Mouse (Mus musculus): Measurements from ENCODE around the gene Ppm1n. TPM values are rescaled to one million over a fixed set of nuclear protein-coding genes. Genes with fewer than 3 reads are reported as not detected.

The Ppm1n gene
- polyA plus RNA-seq, 1 experiment from 2014 or later: 0.05 TPM

DNA sequence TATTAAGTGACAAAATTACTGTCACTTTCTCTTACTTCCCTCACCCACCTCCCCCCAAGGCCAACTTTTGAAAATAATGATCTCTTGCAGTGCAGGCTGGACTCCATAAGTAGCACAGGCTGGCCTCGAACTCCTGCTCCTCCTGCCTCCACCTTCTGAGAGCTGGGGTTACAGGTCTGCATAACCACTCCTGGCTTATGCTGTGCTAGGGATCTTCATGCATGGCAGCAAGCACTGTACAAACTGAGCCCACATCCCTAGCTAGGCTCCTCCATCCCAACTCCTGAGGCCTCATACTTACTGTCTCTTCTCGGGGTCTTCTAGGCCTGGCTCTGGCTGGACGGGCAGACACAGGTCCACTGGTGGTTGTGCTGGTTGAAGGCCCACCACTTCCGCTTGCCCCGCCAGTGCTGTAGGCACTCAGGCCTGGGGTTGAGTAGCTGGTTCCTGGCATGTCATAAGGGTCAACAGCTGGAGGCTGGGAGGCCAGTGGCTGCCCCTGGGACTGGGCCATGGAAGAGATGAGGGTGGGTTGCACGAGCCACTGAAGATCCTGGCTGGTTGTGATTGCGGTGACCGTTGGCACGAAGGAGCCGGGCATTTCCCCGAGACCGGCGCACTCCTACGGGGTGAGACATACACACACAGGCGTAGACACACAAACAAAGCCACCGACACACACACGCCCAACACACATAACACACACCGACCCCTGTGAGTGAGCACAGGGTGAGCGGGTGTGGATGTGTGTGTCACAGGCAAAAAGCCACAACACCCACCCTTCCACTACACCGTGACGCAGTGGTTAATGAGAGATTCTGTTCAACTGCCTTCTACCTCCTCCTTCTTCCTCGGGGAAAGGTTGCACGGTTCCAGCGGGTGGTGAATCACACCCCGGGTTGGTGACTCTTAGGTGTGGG is 27.2 kb upstream of the Ppm1n start:
- 62% methylated on average over 25 of the region's 25 CpGs for WGBS (ENCODE audit: insufficient replicate concordance)
- peaks cover 92% of the 10 kb centered on the region for H3K27me3 ChIP-seq
- no peak overlapping the region for H3K27ac ChIP-seq (replicated peaks)
- H3K9me3 ChIP-seq (replicated peaks): no peaks in the 10 kb centered on the region
- H3K4me1 ChIP-seq (replicated peaks): peaks cover 43% of the 10 kb centered on the region
- no peaks in the 10 kb centered on the region for H3K36me3 ChIP-seq (replicated peaks)
- no peak overlapping the region for H3K4me3 ChIP-seq (replicated peaks)
- H3K4me2 ChIP-seq: no peak overlapping the region
- ATAC-seq (ENCODE audit: insufficient read depth): no peak
- H3K9ac ChIP-seq: no peak overlapping the region

DNA sequence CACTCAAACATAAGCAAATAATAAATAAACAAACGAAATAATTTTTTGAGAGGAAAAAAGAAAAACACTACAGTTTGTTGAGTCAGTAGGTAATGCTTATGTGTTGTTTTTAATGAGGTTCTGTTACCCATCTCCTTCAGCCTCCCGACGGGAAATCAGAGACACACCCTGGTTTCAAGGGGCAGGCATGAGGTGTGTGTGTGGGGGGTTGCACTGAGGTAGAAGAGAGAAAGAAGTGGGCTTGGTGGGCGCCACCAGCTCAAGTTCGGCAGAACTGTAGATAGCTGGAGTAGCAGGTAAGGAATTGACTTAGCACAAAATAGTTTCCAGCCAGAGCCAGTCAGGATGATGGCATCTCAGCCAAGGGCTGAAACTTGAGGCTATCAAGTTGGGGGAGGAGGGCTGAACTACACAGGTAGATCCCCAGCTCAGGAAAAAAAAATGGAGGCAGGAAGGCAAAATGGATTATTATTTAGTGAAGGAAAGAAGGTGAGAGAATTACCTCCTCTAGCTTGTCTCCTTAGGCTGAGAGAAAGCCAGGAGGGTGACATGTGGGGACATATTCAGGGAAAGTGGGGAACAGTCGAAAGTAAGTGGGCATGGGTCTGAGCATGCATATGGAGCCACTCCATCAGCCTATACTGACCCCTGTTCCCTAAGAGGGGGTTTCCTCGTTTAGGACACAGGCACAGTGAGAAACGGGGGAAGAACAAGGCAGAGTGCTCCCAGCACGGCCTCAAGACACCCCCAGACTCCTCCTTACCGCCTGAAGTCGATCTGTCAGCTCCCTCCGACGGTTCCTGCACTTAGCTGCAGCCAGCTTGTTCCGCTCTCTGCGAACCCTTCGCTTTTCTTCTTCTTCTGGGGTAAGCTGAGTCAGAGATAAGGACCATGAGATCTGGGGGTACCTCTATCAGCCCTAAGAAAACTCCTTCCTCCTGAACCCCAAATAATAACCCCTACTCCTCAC is 26.2 kb upstream of the Ppm1n start:
- 38% methylated on average over 16 of the region's 16 CpGs for WGBS (ENCODE audit: insufficient replicate concordance)
- Histone ChIP-seq H3K4me2 (no peak overlapping the region), H3K27me3 (peaks cover 92% of the 10 kb centered on the region)

DNA sequence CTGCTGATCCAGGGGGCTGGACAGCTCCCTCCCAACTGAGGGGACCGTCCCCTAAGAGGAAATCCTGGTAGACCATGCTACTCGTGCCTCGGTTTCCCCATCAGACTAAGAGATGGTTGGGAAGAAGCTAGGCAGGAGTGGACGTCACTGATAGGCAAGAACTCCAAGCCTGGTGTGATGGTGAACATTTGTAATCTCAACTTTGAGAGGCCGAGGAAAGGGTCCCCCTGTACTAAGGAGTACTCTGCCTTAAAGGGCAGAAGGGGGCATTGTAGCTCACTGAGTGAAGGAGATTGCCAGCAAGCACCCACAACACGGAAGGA is 25.5 kb upstream of the Ppm1n start:
- Histone ChIP-seq H3K4me2 (no peak overlapping the region), H3K9ac (no peak overlapping the region), H3K27me3 (peaks cover 85% of the 10 kb centered on the region), H3K36me3 (replicated peaks) (no peaks in the 10 kb centered on the region), H3K4me3 (replicated peaks) (no peak overlapping the region), H3K27ac (replicated peaks) (no peak overlapping the region), H3K4me1 (replicated peaks) (peaks cover 51% of the 10 kb centered on the region), H3K9me3 (replicated peaks) (no peaks in the 10 kb centered on the region)
- no peak for ATAC-seq (ENCODE audit: insufficient read depth)
- 3% methylated on average over 6 of the region's 6 CpGs for WGBS (ENCODE audit: insufficient replicate concordance)

More for the DNA sequence above, 26.2 kb upstream of the Ppm1n start:
- Histone ChIP-seq H3K27ac (replicated peaks) (no peak overlapping the region), H3K9me3 (replicated peaks) (no peaks in the 10 kb centered on the region), H3K9ac (no peak overlapping the region), H3K4me1 (replicated peaks) (peaks cover 52% of the 10 kb centered on the region), H3K4me3 (replicated peaks) (no peak overlapping the region), H3K36me3 (replicated peaks) (no peaks in the 10 kb centered on the region)
- no peak for ATAC-seq (ENCODE audit: insufficient read depth)

DNA sequence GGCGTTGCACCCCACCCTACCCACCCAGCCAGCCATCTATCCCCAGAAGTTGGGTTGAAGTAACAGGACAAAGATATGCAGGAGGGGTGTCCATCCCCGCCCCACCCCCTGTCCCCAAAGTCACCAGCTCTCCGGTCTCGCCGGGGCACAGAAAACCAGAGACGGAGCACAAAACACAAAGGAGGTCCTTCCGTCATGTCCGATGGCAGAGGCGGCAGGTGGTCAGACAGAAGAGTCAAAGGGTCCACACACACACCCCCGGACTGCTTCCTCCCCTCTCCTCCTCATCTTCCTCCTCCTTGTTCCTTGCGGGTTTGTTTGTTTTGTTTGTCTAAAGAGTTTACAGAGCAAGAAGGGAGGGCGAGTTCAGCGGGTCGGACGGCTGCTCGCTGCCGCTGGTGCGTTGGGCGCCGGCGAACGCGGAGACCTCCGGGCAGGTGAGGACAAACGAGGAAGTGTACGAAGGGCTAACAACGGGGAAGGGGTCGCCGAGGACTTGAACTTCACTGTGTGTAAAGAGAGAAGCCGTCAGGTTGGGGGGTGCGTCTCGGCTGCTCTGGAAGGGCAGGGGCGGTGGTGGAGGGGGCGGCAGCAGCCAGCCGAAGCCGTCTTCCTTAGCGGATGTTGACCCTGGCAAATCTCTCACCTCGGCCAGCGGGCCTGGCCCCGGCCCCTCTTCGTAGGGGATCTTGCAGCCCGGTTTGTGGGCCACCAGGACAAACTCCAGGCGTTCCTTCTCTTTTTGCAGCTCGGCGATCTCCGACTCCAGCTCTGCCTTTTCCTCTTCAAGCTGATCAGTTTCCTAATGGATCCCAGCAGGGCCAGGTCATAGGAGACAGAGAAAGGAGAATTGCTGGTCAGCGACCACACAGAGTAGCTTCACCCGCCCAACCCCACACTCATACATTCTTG is 24.9 kb upstream of the Ppm1n start:
- Histone ChIP-seq H3K4me3 (replicated peaks) (peak overlapping the region; percentile 18), H3K9ac (no peak overlapping the region), H3K27ac (replicated peaks) (no peak overlapping the region), H3K36me3 (replicated peaks) (no peaks in the 10 kb centered on the region), H3K4me1 (replicated peaks) (peaks cover 47% of the 10 kb centered on the region), H3K9me3 (replicated peaks) (no peaks in the 10 kb centered on the region), H3K27me3 (peaks cover 84% of the 10 kb centered on the region), H3K4me2 (peak overlapping the region; percentile 49)
- WGBS (ENCODE audit: insufficient replicate concordance): 1% methylated on average over 47 of the region's 48 CpGs
- ATAC-seq (ENCODE audit: insufficient read depth): no peak

DNA sequence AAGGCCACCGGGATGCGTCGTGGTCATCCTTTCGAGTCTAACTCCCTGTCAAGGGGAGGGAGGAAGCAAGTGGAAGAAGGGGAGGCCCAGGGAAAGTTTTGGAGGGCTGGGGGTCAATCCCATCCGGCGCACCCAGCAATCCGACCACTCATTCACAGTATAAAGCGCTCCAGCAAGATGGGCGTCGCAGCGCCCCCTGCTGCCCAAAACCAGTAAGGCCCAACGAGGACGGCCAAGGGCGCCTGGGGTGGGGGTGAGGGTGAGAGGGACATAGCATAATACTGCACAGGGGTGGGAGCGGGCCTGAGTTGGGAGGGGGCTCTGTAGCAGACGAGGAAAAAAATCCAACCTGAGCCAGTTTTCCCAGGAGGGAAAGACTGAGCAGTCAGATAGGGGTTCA is 23.9 kb upstream of the Ppm1n start:
- Histone ChIP-seq H3K9ac (no peak overlapping the region), H3K4me1 (replicated peaks) (peaks cover 38% of the 10 kb centered on the region), H3K27ac (replicated peaks) (no peak overlapping the region), H3K4me3 (replicated peaks) (peak overlapping the region; percentile 17; the same call in 1 of the 2 replicates), H3K36me3 (replicated peaks) (no peaks in the 10 kb centered on the region), H3K4me2 (peak overlapping the region; percentile 49), H3K9me3 (replicated peaks) (no peaks in the 10 kb centered on the region), H3K27me3 (peaks cover 75% of the 10 kb centered on the region)
- whole genome bisulfite sequencing (ENCODE audit: insufficient replicate concordance): 1% methylated on average over 16 of the region's 16 CpGs
- ATAC-seq (ENCODE audit: insufficient read depth): no peak

DNA sequence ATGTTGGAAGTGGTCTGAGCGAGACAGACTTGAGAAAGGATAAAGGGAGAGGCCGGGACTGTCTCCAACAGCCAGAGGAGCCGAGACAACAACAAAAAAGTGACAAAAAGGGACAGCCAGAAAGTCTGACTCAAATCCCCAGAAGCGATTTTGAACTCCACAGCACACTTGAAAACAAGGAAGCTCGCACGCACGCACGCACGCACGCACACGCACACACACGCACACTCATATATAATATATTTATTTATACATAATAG is 23.1 kb upstream of the Ppm1n start:
- 70% methylated on average over 12 of the region's 12 CpGs for WGBS (ENCODE audit: insufficient replicate concordance)
- Histone ChIP-seq H3K27me3 (peaks cover 69% of the 10 kb centered on the region), H3K9ac (no peak overlapping the region), H3K9me3 (replicated peaks) (no peaks in the 10 kb centered on the region), H3K4me3 (replicated peaks) (no peak overlapping the region), H3K27ac (replicated peaks) (no peak overlapping the region), H3K4me1 (replicated peaks) (peaks cover 30% of the 10 kb centered on the region), H3K4me2 (no peak overlapping the region), H3K36me3 (replicated peaks) (no peaks in the 10 kb centered on the region)
- no peak for ATAC-seq (ENCODE audit: insufficient read depth)

DNA sequence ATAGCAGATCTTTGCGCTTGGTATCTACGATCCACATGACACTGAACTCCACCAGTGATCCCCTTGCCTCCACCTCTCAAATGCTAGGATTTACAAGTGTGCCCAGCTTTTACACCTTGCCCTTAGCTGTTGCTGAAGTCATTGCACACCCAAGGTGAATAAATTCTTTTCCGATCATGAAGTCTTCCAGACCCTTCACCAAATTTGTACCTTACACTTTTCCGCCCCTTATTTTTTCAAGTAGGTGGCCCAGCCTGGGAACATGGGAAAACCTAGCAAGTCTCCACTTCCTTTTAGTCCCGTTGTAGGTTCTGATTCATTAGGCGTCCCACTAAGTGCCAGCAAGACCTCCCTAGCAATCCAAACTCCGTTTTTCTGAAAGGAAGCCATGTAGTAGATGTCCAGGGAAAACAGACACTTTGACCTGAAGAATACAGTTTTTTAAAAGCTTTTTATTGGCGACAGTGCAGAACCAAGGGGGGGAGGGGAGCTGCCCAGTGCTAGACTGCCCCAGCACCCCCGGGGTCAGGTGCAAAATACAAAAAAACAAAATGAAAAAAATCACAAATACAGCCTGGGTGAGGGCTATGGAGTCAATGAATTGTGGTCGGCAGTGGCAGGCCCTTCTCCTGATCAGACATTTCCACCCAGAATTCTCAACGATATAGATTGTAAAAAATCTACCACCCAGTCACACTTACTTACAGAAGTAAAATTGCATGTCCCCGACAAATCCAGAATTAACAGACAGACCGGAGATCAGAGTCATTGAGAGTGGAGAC is 22.6 kb upstream of the Ppm1n start:
- Histone ChIP-seq H3K27me3 (peaks cover 68% of the 10 kb centered on the region), H3K4me3 (replicated peaks) (no peak overlapping the region)
- WGBS (ENCODE audit: insufficient replicate concordance): 42% methylated on average over 13 of the region's 13 CpGs

DNA sequence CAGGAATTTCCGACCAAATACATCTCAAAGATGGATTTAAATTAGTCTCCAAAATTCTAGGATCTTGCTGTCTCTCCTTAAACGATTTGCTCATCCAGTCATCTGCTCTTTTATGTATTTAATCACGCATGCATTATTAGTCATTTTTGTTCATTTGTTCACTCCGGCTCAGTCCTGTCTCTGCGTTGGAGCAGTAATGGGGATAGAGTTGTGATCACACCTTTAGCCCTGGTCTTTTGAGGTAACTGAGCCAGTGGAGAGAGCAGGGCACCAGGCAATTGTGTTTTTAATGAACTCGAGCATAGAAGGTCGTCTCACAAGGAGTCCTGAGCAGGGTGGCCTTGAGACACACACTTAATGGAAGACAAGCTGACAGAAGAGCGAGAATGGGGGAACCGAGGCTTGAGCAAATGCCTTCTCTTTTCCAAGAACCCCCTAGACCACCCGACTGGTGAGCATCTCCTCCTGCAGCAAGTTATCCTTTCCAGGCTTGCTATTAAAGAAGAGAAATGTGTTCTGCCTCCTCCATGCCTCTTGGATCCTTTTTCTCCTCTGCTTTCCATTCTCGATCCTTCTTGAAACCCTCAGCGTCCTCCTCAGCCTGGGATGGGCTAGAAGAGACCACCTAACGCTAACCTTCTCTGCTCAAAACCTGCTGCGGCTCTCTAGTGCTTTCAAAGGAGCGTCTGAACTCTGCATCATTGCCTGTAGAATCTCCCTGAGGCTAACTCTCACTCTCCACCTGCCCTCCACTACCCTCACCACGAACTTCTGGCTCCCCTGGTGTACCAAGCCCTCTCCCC is 21.8 kb upstream of the Ppm1n start:
- no peak overlapping the region for H3K27ac ChIP-seq (replicated peaks)
- no peak for ATAC-seq (ENCODE audit: insufficient read depth)
- no peak overlapping the region for H3K9ac ChIP-seq
- no peaks in the 10 kb centered on the region for H3K36me3 ChIP-seq (replicated peaks)
- no peaks in the 10 kb centered on the region; the same call in 1 of the 2 replicates for H3K9me3 ChIP-seq (replicated peaks)
- H3K4me2 ChIP-seq: peak overlapping the region; percentile 52
- H3K4me3 ChIP-seq (replicated peaks): peak overlapping the region; percentile 0; the same call in 1 of the 2 replicates
- 12% methylated on average over 16 of the region's 16 CpGs for WGBS (ENCODE audit: insufficient replicate concordance)
- H3K4me1 ChIP-seq (replicated peaks): peaks cover 24% of the 10 kb centered on the region
- peaks cover 61% of the 10 kb centered on the region for H3K27me3 ChIP-seq

More for the DNA sequence above, 22.6 kb upstream of the Ppm1n start:
- no peak for ATAC-seq (ENCODE audit: insufficient read depth)
- peaks cover 25% of the 10 kb centered on the region for H3K4me1 ChIP-seq (replicated peaks)
- H3K27ac ChIP-seq (replicated peaks): no peak overlapping the region
- no peak overlapping the region for H3K9ac ChIP-seq
- H3K36me3 ChIP-seq (replicated peaks): no peaks in the 10 kb centered on the region
- no peaks in the 10 kb centered on the region for H3K9me3 ChIP-seq (replicated peaks)
- H3K4me2 ChIP-seq: no peak overlapping the region

DNA sequence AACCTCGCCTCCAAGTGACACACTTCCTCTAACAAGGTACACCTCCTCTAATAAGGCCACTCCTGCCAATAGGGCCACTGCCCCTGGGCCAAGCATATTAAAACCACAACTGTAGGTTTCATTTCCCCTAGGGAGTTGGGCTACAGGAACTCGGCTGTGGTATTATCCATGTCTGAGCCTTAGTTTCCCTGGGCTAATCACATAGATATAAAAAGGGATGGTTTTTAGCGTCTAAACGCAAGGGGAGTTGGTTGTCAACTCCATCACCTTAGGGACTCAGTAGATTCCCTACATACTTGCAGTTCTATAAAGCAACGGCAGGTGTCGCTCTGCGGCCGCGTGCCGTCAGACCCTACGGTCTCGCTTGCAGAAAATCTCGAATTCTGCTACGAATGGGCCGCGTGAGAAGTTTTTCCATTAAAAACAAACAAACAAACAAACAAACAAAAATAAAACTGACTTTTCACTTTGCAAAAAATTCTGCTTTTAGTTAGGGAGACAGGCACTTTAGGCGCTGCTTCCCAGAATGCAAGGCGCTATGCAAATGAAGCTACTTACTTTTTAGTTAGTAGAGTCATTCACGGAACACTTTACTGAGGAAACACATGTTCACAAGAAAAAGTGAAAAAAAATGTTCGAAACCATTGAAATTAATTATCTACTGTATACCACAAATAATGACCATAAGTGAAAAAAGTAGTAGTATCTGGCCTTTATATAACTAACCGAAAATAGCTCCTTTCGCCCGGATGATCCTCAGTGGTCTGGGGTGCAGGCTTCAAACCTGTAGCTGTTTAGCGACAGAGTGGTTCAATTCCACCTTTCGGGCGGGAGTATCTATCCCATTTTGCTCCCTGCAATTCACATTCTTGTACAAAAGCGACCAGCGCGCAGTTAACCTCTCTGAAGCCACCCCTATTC is 20.9 kb upstream of the Ppm1n start:
- ATAC-seq (ENCODE audit: insufficient read depth): peak; percentile 82
- Histone ChIP-seq H3K4me3 (replicated peaks) (peak overlapping the region; percentile 61), H3K27me3 (peaks cover 52% of the 10 kb centered on the region), H3K4me2 (peak overlapping the region; percentile 52), H3K36me3 (replicated peaks) (no peaks in the 10 kb centered on the region), H3K9me3 (replicated peaks) (no peaks in the 10 kb centered on the region; the same call in 1 of the 2 replicates), H3K4me1 (replicated peaks) (peaks cover 27% of the 10 kb centered on the region), H3K9ac (peak overlapping the region; percentile 9; the same call in 1 of the 2 replicates), H3K27ac (replicated peaks) (no peak overlapping the region)
- WGBS (ENCODE audit: insufficient replicate concordance): under 1% methylated on average over 29 of the region's 29 CpGs
